Mouse (Mus musculus): Measurements from ENCODE around the gene Dyrk1a. TPM values are rescaled to one million over a fixed set of nuclear protein-coding genes. Genes with fewer than 3 reads are reported as not detected.

Gene Dyrk1a
- polyA plus RNA-seq, 1 experiment from 2014 or later, result 13.3 TPM

DNA sequence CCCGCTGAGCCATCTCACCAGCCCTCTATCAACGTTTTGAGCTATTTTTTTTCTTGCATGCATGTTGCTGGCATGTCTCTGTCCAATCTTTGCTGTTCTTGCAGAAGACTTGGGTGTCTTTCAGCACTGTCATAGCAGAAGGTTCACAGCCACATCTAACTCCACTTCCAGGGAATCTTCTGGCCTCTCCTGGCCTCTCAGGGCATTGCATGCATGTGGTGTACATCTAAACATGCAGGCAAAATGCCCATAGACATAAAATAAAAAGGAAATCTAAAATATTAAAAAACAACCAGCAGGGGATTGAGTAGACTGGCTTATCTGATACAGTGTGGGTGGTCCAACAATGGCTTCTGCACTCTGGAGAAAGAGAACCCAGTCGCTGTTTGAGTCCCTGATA lies 165.7 kb downstream of the Dyrk1a start:
- Histone ChIP-seq H3K27me3 (ENCODE audit: control insufficient read depth, insufficient read depth, low read length) (no peaks in the 10 kb centered on the region), H3K9me3 (ENCODE audit: control insufficient read depth, low read length) (no peaks in the 10 kb centered on the region), H3K9ac (ENCODE audit: low read depth, low read length) (no peak overlapping the region), H3K4me1 (ENCODE audit: control insufficient read depth, insufficient read depth, low read length) (no peaks in the 10 kb centered on the region), H3K4me3 (ENCODE audit: low read length) (no peak overlapping the region), H3K4me2 (replicated peaks; ENCODE audit: low read depth, low read length) (no peak overlapping the region), H3K27ac (ENCODE audit: low read depth, low read length) (no peak overlapping the region), H3K36me3 (ENCODE audit: control insufficient read depth, insufficient read depth, low read length) (no peaks in the 10 kb centered on the region)
- no peak for ATAC-seq (ENCODE audit: low FRiP score, low TSS enrichment)
- 65% methylated on average over 3 of the region's 3 CpGs for WGBS

DNA sequence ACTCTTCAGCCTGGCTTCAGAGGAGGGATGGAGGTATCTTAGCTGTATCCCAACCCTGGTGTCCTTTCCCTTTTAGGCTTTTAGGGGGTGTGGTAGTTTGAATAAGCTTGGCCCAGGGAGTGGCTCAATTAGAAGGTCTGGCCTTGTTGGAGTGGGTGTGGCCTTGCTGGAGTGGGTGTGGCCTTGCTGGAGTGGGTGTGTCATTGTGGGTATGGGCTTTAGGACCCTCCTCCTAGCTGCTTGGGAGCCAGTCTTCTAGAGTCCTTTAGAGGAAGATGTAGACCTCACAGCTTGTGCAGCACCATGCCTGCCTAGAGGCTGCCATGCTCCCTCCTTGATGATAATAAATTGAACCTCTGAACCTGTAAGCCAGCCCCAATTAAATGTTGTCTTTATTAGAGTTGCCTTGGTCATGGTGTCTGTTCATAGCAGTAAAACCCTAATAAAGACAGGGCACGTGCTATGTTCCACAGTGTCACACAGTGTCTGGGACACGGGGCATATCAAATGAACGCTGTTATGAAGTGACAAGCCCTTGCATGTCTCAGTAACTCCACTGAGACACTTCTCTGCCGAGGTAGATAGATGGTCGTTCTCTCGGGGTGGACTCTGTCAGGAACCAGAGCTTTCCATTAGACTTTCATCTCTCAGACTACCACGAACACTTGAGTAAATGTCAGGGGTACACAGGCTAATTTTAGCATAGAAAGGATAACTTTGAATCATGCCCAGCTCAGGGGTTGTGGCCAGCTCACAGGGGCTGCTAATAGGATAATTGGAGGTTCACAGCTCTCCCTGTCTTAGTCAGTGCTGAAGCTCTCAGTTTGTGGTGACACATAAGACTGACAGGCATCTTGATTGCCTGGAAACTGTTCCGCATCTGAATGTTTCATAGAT lies 166.9 kb downstream of the Dyrk1a start:
- no peaks in the 10 kb centered on the region for H3K36me3 ChIP-seq (ENCODE audit: control insufficient read depth, insufficient read depth, low read length)
- H3K4me1 ChIP-seq (ENCODE audit: control insufficient read depth, insufficient read depth, low read length), result no peaks in the 10 kb centered on the region
- no peaks in the 10 kb centered on the region for H3K27me3 ChIP-seq (ENCODE audit: control insufficient read depth, insufficient read depth, low read length)
- H3K4me2 ChIP-seq (replicated peaks; ENCODE audit: low read depth, low read length), result no peak overlapping the region
- no peak overlapping the region for H3K27ac ChIP-seq (ENCODE audit: low read depth, low read length)
- H3K4me3 ChIP-seq (ENCODE audit: low read length), result no peak overlapping the region
- ATAC-seq (ENCODE audit: low FRiP score, low TSS enrichment), result no peak
- no peak overlapping the region for H3K9ac ChIP-seq (ENCODE audit: low read depth, low read length)
- H3K9me3 ChIP-seq (ENCODE audit: control insufficient read depth, low read length), result no peaks in the 10 kb centered on the region
- 86% methylated on average over 8 of the region's 8 CpGs for WGBS

DNA sequence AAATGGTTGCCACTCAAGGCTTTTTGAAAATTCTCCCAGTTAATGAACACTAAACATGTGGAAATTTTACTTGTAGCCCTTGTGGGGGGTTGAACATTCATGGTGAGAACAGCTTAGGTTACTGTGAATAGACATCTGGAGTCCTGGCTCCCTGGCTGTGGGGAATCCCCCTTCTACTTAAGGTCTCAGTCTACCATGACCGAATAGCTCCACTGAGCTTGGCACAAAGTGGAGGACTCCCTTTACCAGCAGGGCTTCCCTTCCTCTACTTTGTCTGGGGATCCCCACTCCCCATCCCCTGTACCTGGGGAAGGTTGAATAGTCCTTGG lies 167.5 kb downstream of the Dyrk1a start:
- H3K4me2 ChIP-seq (replicated peaks; ENCODE audit: low read depth, low read length), result no peak overlapping the region
- no peak overlapping the region for H3K27ac ChIP-seq (ENCODE audit: low read depth, low read length)
- no peaks in the 10 kb centered on the region for H3K27me3 ChIP-seq (ENCODE audit: control insufficient read depth, insufficient read depth, low read length)
- WGBS, result 89% methylated on average over 1 of the region's 1 CpGs
- H3K4me3 ChIP-seq (ENCODE audit: low read length), result no peak overlapping the region
- no peak overlapping the region for H3K9ac ChIP-seq (ENCODE audit: low read depth, low read length)
- no peak for ATAC-seq (ENCODE audit: low FRiP score, low TSS enrichment)
- H3K9me3 ChIP-seq (ENCODE audit: control insufficient read depth, low read length), result no peaks in the 10 kb centered on the region
- H3K4me1 ChIP-seq (ENCODE audit: control insufficient read depth, insufficient read depth, low read length), result no peaks in the 10 kb centered on the region
- no peaks in the 10 kb centered on the region for H3K36me3 ChIP-seq (ENCODE audit: control insufficient read depth, insufficient read depth, low read length)

DNA sequence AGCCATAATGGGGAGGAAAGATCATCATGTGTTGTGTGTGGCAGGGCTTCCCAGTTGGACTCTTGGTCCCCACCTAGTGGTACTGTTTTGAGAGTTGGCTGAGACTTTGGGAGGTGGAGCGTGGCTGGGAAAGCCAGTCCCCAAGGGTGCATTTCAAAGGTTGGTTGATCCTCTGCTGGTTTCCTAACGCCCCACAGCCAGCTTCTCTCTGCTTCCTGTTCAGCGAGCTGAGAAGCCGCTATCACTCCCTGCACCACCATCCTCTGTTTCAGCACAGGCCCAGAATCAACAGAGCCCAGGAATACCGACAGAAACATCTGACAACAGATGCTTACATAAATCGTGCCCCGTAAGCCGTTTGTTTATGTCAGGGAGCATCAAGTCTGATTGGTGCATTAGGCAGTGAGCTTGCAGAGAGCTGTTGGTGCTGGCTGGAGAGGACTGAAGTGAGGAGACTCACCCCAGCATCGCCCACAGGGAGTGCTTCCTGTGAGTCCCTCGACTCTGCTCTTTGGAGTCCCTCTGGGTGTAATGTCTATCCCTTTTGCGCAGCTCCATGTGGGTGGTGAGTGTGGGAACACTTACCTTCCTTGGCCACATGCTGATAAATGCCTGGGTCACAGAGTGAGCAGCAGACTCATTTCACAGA lies 174.2 kb downstream of the Dyrk1a start:
- Histone ChIP-seq H3K9me3 (ENCODE audit: control insufficient read depth, low read length) (no peaks in the 10 kb centered on the region), H3K9ac (ENCODE audit: low read depth, low read length) (no peak overlapping the region)

DNA sequence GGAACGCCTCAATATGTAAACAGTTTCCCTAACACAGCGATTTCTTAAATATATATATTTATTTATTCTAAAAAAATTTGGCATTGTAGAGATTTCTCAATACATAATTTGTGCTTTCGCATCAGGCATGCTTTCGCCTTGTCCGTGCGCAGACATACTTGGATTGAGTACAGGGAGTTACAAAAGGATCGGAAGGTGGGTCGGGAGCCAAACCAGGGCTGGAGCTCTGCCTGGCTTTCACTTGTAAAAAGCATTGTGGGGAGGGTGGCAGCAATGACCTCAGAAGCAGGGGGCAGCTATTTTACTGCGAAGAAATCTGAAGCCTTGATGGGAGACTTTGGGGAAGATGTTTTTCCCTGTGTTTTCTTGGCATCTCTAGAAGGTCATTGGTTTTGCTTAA lies 175.2 kb downstream of the Dyrk1a start:
- Histone ChIP-seq H3K4me2 (replicated peaks; ENCODE audit: low read depth, low read length) (no peak overlapping the region), H3K36me3 (ENCODE audit: control insufficient read depth, insufficient read depth, low read length) (no peaks in the 10 kb centered on the region), H3K9ac (ENCODE audit: low read depth, low read length) (no peak overlapping the region), H3K27me3 (ENCODE audit: control insufficient read depth, insufficient read depth, low read length) (no peaks in the 10 kb centered on the region), H3K9me3 (ENCODE audit: control insufficient read depth, low read length) (no peaks in the 10 kb centered on the region), H3K27ac (ENCODE audit: low read depth, low read length) (no peak overlapping the region), H3K4me1 (ENCODE audit: control insufficient read depth, insufficient read depth, low read length) (no peaks in the 10 kb centered on the region), H3K4me3 (ENCODE audit: low read length) (no peak overlapping the region)
- 71% methylated on average over 9 of the region's 9 CpGs for WGBS
- ATAC-seq (ENCODE audit: low FRiP score, low TSS enrichment), result no peak

More for the DNA sequence above, 174.2 kb downstream of the Dyrk1a start:
- H3K4me2 ChIP-seq (replicated peaks; ENCODE audit: low read depth, low read length), result peak overlapping the region; percentile 25
- ATAC-seq (ENCODE audit: low FRiP score, low TSS enrichment), result peak; percentile 81; the same call in 1 of the 2 replicates
- H3K27ac ChIP-seq (ENCODE audit: low read depth, low read length), result no peak overlapping the region
- no peaks in the 10 kb centered on the region for H3K36me3 ChIP-seq (ENCODE audit: control insufficient read depth, insufficient read depth, low read length)
- peak overlapping the region; percentile 14; the same call in 1 of the 2 replicates for H3K4me3 ChIP-seq (ENCODE audit: low read length)
- H3K27me3 ChIP-seq (ENCODE audit: control insufficient read depth, insufficient read depth, low read length), result no peaks in the 10 kb centered on the region
- no peaks in the 10 kb centered on the region for H3K4me1 ChIP-seq (ENCODE audit: control insufficient read depth, insufficient read depth, low read length)
- 3% methylated on average over 11 of the region's 11 CpGs for WGBS

Other genes starting within 250 kb of the Dyrk1a start
- 14.6 and 15.3 TPM in 2 replicates for gene Ripply3, start 241.6 kb upstream of the Dyrk1a start, polyA plus RNA-seq (2014; fragmentation: Nextera tagmentation; extraction: Ambion mirVana)
- 212 and 269 TPM in 2 replicates for gene Ttc3, start 199.4 kb upstream of the Dyrk1a start, polyA plus RNA-seq (2014; fragmentation: Nextera tagmentation; extraction: Ambion mirVana)
- 85.6 and 162 TPM in 2 replicates for gene Pigp, start 198.2 kb upstream of the Dyrk1a start, polyA plus RNA-seq (2014; fragmentation: Nextera tagmentation; extraction: Ambion mirVana)
- gene Vps26c, start 43.2 kb upstream of the Dyrk1a start, polyA plus RNA-seq (2014; fragmentation: Nextera tagmentation; extraction: Ambion mirVana), result 45.1 and 59.2 TPM in 2 replicates

All from kidney, embryonic 14.5 days (tissue).